Mouse (Mus musculus) thymus, adult 2 months (tissue): ENCODE data around the gene Ager. TPM values are rescaled to one million over a fixed set of nuclear protein-coding genes. Genes with fewer than 3 reads are reported as not detected.

ENCODE experiments used
- DNase-seq: peaks from one replicate; pipeline ENCODE4 v3.0.0; 2021
- H3K27ac ChIP-seq: fragments of 200-500 bp; 2 replicates; pipeline ENCODE4 v1.5.1; 2012; ENCODE audit warnings: low read length, control low read depth; ENCODE audit not compliant: control insufficient read depth, insufficient read depth
- H3K27me3 ChIP-seq: fragments of 200-500 bp; 2 replicates; pipeline ENCODE4 v1.6.1; 2012; ENCODE audit warnings: mild to moderate bottlenecking, low read length, moderate library complexity, mixed read lengths; ENCODE audit not compliant: control insufficient read depth, insufficient read depth
- H3K36me3 ChIP-seq: fragments of 200-500 bp; 2 replicates; pipeline ENCODE4 v1.6.1; 2012; ENCODE audit warnings: mild to moderate bottlenecking, low read length, moderate library complexity; ENCODE audit not compliant: control insufficient read depth, insufficient read depth
- H3K4me1 ChIP-seq: fragments of 200-500 bp; replicated peaks from 2 replicates; pipeline ENCODE4 v1.6.1; 2012; ENCODE audit warnings: low read length; ENCODE audit not compliant: control insufficient read depth, insufficient read depth
- H3K4me3 ChIP-seq: fragments of 200-500 bp; 2 replicates; pipeline ENCODE4 v1.5.1; 2012; ENCODE audit warnings: mild to moderate bottlenecking, low read length, control low read depth, moderate library complexity; ENCODE audit not compliant: control insufficient read depth, insufficient read depth
- CTCF ChIP-seq: fragments of 200-500 bp; IDR thresholded peaks from 2 replicates; pipeline ENCODE4 v1.5.1; 2012; ENCODE audit warnings: mild to moderate bottlenecking, control low read depth, low read length, moderate library complexity, borderline replicate concordance; ENCODE audit not compliant: control insufficient read depth, poor library complexity, insufficient read depth; ENCODE audit errors: extremely low read depth
- POLR2A ChIP-seq: fragments of 200-500 bp; IDR thresholded peaks from 2 replicates; pipeline ENCODE4 v1.6.1; 2012; ENCODE audit warnings: mild to moderate bottlenecking, low read length, control low read depth, moderate library complexity; ENCODE audit not compliant: control insufficient read depth, poor library complexity, insufficient read depth; ENCODE audit errors: extremely low read depth
- WGBS: fragments of 180-500 bp; shearing (Covaris S2); methylation state at CpG from one replicate; pipeline ENCODE4 v1.1.7; 2018; 5-methylcytosine and 5-hydroxymethylcytosine counted together
- polyA plus RNA-seq: library from polyadenylated mRNA; depleted of rRNA; stranded (reverse); fragments of >200 nt; gene quantifications from 2 replicates; pipeline ENCODE4 v1.2.3, GENCODE M21; 2012; rRNA removed

Gene Ager
- polyA plus RNA-seq, 1 experiment, result 18.8 TPM

DNA sequence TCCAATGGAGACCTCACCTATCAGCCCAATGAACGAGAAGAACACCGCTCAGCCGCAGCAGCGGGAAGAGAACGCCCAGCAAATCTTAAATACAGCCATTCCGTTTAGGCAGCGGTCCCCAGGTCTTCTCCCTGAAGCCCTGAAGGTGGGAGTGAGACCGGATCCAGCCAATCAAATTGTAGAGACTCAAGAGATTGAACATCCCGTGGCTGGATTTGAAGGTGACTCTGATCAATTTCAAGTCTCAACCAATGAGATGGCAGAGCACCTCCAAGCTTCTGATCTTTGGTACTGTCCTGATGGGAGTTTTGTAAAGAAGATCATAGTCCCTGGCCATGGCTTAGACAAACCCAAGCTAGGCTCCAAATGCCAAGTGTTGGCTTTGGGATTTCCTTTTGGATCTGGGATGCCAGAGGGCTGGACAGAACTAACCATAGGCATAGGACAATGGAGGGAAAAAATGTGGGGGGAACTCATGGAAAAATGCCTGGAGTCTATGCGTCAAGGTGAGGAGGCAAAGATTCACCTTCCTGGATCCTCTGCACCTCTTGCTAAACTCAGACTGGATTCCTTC lies 47.7 kb downstream of the Ager start:
- WGBS, result 77% methylated on average over 10 of the region's 10 CpGs
- peaks cover 27% of the 10 kb centered on the region for H3K4me1 ChIP-seq
- H3K36me3 ChIP-seq, result no peaks in the 10 kb centered on the region
- H3K27me3 ChIP-seq, result no peaks in the 10 kb centered on the region
- no peak overlapping the region for H3K27ac ChIP-seq
- DNase-seq, result no peak
- TF ChIP-seq POLR2A (no peak), CTCF (no peak)
- H3K4me3 ChIP-seq, result no peak overlapping the region

DNA sequence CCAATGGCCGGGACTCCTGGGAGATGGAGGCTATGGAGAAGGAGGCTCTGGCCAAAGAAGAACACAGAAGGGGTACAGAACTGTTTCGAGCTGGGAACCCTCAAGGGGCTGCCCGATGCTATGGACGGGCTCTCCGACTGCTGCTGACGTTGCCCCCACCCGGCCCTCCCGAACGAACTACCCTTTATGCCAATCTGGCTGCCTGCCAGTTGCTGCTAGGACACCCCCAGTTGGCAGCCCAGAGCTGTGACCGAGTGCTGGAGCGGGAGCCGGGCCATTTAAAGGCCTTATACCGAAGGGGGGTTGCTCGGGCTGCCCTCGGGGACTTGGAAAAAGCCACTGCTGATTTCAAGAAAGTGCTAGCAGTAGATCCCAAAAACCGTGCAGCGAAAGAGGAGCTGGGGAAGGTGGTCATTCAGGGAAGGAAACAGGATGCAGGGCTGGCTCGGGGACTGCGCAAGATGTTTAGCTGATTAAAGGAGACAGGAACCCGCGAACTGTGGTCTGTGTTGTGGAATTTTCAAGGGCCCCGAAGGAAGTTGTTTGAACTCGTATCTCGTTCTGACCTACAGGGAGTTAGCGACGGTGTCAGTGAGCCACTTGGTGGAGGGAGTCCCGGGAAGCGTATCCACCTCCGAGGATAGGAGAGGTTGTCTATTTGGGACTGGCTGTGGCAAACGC lies 48.3 kb downstream of the Ager start:
- H3K4me3 ChIP-seq, result no peak overlapping the region
- no peak for DNase-seq
- H3K27me3 ChIP-seq, result no peaks in the 10 kb centered on the region
- WGBS, result 79% methylated on average over 30 of the region's 30 CpGs
- no peaks in the 10 kb centered on the region for H3K36me3 ChIP-seq
- H3K4me1 ChIP-seq, result peaks cover 26% of the 10 kb centered on the region
- H3K27ac ChIP-seq, result no peak overlapping the region
- TF ChIP-seq CTCF, result no peak
- no peak for TF ChIP-seq POLR2A

DNA sequence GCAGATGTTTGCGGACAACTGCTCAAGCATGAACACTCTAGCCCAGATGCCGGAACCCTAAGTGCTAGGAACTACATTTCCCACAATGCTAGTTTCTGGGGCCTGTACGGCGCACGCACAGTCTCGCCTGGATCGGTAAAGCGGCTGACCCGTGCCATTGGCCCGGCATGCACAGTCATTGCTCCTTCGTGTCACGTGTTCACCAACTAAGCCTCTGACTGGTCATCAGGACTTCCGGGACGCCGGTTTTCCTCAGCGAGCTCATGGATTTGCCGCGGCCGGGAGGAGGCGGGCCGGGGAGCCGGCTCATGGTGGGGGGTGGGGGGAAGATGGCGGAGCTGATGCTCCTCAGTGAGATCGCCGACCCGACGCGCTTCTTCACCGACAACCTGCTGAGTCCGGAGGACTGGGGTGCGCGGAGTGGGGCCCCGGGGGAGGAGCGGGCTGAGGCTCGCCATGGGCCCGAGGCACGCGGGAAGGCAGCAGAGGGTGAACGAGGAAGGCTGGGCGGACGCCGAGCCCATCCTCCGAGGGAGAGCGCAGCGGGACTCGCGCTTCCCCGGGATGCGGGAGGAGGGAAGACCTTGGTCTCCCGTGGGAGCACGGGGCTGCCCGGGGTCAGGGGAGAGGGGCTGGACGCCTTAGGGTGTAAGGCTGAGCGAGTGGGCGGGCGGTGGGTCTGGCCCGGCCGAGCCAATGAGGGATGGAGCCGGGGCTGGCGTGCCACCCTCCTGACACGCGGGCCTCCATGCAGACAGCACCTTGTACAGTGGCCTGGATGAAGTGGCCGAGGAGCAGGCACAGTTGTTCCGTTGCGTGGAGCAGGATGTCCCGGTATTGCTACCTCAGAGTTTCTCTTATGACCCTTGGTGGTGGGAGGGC lies 49.5 kb downstream of the Ager start, which contains the start of gene Atf6b:
Gene Atf6b (plus strand): TSS at position 241 of the 882 bp plus-strand sequence.
- Histone ChIP-seq H3K27ac (no peak within 1 kb of the TSS), H3K36me3 (no peaks in the 10 kb centered on the region), H3K27me3 (no peaks in the 10 kb centered on the region), H3K4me1 (peaks cover 21% of the 10 kb centered on the region), H3K4me3 (peak within 1 kb of the TSS; percentile 81)
- TF ChIP-seq POLR2A (peak; percentile 64; the same call in 1 of the 2 replicates), CTCF (no peak)
- under 1% methylated on average over 66 of the region's 66 CpGs for WGBS
- peak; percentile 91 for DNase-seq

DNA sequence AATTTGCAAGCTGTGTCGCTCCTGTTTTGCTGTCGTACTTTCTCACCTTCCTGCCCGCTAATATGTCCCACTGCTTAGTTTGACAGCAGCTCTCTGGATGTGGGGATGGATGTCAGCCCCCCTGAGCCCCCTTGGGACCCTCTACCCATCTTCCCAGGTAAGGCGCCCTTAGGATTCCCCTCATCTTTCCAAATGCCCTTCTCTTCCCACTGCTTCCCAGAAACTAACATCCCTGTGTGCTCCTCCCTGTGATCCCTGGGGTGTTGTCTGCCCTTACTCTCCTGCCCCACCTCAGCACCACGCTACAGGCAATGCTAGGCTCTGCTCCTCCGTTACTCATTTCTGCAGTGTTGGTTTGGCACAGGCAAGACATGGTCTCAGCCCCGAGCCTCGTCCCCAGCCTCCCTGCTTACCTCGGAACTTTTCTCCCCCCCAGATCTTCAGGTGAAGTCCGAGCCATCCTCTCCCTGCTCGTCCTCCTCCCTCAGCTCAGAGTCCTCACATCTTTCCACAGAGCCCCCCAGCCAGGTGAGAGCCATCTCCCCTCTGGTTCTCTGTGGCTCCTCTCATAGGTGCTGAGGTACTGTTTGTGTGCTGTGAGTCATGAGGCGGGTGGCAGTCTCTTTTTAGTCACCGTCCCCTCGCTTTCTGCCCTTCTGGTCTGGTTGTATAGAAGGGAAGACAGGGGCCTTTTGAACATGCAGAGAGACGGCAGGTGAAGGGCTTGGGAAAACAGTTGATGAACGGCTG lies 50.7 kb downstream of the Ager start:
- no peak for DNase-seq
- no peaks in the 10 kb centered on the region for H3K36me3 ChIP-seq
- no peak overlapping the region for H3K4me3 ChIP-seq
- no peaks in the 10 kb centered on the region for H3K27me3 ChIP-seq
- no peak overlapping the region for H3K27ac ChIP-seq
- no peak for TF ChIP-seq POLR2A
- no peak for TF ChIP-seq CTCF
- H3K4me1 ChIP-seq, result peaks cover 21% of the 10 kb centered on the region
- 92% methylated on average over 16 of the region's 16 CpGs for WGBS

DNA sequence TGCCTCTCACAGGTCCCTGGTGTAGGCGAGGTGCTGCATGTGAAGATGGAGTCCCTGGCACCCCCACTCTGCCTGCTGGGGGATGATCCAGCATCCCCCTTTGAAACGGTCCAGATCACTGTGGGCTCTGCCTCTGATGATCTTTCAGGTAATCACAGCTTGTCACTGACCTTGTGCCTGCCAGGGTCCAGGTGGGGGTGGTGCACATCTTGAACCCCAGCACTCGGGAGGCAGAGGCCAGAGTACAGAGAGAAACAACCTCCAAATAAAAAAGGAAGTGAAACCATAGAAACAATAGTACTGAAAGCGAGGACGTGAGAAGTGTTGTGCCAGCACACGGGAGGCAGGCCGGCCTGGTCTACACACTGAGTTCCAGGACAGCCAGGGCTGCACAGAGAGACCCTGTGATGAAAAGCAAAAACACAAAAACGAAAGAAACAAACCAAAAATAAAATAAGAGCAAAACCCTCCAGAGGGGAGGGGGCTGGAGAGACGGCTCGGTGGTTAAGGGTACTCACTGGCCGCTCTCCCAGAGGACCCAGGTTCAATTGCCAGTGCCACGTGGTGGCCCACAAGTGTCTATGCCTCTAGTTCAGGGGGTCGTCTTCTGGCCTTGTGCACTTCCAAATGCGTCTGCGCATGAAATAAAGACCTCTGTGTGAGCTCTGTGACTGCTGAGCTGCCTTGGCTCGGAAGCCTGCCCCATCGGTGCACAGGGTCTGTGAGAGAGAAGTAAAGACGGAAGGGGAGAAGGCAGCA lies 51.6 kb downstream of the Ager start:
- 87% methylated on average over 18 of the region's 18 CpGs for WGBS
- Histone ChIP-seq H3K27ac (no peak overlapping the region), H3K27me3 (no peaks in the 10 kb centered on the region), H3K4me3 (no peak overlapping the region), H3K36me3 (no peaks in the 10 kb centered on the region), H3K4me1 (peaks cover 21% of the 10 kb centered on the region)
- no peak for TF ChIP-seq POLR2A
- TF ChIP-seq CTCF, result no peak
- DNase-seq, result no peak

Other genes starting within 250 kb of the Ager start
- gene Btnl2, start 243.0 kb upstream of the Ager start, polyA plus RNA-seq, result 1.3 and 1.4 TPM in 2 replicates
- 0.54 and 0.83 TPM in 2 replicates for gene Btnl1, start 220.7 kb upstream of the Ager start, polyA plus RNA-seq
- gene BC051142, start 199.0 kb upstream of the Ager start, polyA plus RNA-seq, result 1.2 and 1.4 TPM in 2 replicates
- gene Btnl4, start 120.5 kb upstream of the Ager start, polyA plus RNA-seq, result 0.63 and 1.2 TPM in 2 replicates
- gene Btnl6, start 80.5 kb upstream of the Ager start, polyA plus RNA-seq, result 0.53 and 0.68 TPM in 2 replicates
- 6.1 and 8.6 TPM in 2 replicates for gene Notch4, start 33.6 kb upstream of the Ager start, polyA plus RNA-seq
- 208 and 222 TPM in 2 replicates for gene Gpsm3, start 8.1 kb upstream of the Ager start, polyA plus RNA-seq
- 144 and 146 TPM in 2 replicates for gene Pbx2, start 6.6 kb upstream of the Ager start, polyA plus RNA-seq
- gene Rnf5, start 5.8 kb downstream of the Ager start, polyA plus RNA-seq, result 140 and 175 TPM in 2 replicates
- 316 and 350 TPM in 2 replicates for gene Agpat1, start 6.4 kb downstream of the Ager start, polyA plus RNA-seq
- gene Egfl8, start 18.1 kb downstream of the Ager start, polyA plus RNA-seq, result 13.0 and 16.0 TPM in 2 replicates
- 116 and 120 TPM in 2 replicates for gene Ppt2, start 30.6 kb downstream of the Ager start, polyA plus RNA-seq
- gene Prrt1, start 31.7 kb downstream of the Ager start, polyA plus RNA-seq, result 361 and 385 TPM in 2 replicates
- gene Fkbpl, start 46.9 kb downstream of the Ager start, polyA plus RNA-seq, result 3.4 and 5.8 TPM in 2 replicates
- 160 and 169 TPM in 2 replicates for gene Atf6b, start 49.3 kb downstream of the Ager start, polyA plus RNA-seq
- gene Tnxb, start 72.7 kb downstream of the Ager start, polyA plus RNA-seq, result 4.5 and 5.7 TPM in 2 replicates
- gene C4b, start 146.0 kb downstream of the Ager start, polyA plus RNA-seq, result 11.8 and 15.2 TPM in 2 replicates
- gene Cyp21a1, start 206.7 kb downstream of the Ager start, polyA plus RNA-seq, result 0.09 and 0.16 TPM in 2 replicates
- 62.2 and 80.8 TPM in 2 replicates for gene Stk19, start 239.1 kb downstream of the Ager start, polyA plus RNA-seq
- 95.7 and 115 TPM in 2 replicates for gene Dxo, start 239.2 kb downstream of the Ager start, polyA plus RNA-seq